ENCODE assay signal across 9 mouse cellular contexts in the genomic region with DNA sequence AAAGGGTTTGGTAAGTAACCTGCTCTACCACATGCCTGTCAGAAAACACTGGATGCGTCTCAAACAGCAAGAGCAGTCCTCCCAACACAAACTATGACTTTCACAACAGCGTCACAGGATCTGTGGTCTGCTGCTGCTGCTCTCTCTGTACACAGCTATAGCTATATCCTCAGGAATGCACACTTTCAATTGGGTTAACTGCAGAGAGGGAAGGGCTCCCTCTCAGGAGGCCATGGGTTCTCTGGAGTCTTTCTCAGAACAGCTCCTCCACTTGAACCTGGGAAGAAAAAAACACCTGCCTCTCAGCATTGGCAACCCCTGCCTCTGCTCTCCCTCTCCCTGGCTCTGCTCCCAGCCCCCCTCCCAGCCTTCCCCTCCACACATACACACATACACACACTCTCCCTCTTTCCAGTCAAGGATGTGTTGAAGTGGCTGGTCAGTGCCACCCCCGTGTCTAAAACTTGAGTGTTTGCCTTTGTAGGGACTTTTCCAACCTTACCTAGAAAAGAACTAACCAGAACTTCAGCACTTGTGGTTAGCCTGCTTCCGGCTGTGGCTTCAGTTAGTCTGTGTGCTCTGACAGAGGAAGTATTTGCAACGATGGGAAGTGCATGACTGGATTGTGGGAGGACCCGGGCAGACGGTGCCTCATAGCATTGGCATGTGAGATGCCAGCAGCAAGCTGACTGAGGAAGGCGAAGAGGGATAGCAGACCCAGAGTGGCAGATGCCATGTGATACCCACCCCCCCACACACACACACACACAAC.
DNase-seq lines count a peak whose midpoint lies in the region; ATAC-seq and TF ChIP-seq lines count a peak whose summit lies in the region.
"Had no signal": no experiment of that assay in that cellular context is flagged by ENCODE, and none has a peak within 500 bp of the region (broad histone marks: within the 10 kb centered on the region; RNA-seq: fewer than 3 reads in every experiment).

No protein-coding gene starts in this region.

- TF ChIP-seq CTCF in Patski (IDR thresholded peaks at IDR 0.05), result no peak
- no peak for TF ChIP-seq CTCF in cerebellum, adult 2 months (IDR thresholded peaks at IDR 0.05; ENCODE audit: borderline replicate concordance, insufficient read depth, low read depth, low read length)

- in situ Hi-C loops in Patski (cut with MboI; ENCODE audit: low pct_unique_long_range_greater_than_20kb), result loop anchor here (5.0 kb wide), 2 partner anchors 79 to 126 kb away; a partner anchor contains a TSS

- H3K4me1 ChIP-seq in cerebellum, adult 2 months (ENCODE audit: control insufficient read depth, insufficient read depth, low read length), result no peaks in the 10 kb centered on the region

- ATAC-seq in Patski, result peak; percentile 96
- ATAC-seq in hematopoietic stem cell, adult 5-6 weeks (replicated peaks in 1 of 2; ENCODE audit: insufficient read depth in 1 of 2, low FRiP score in 2 of 2, low TSS enrichment in 1 of 2, low read depth in 1 of 2, poor library complexity in 2 of 2, severe bottlenecking in 2 of 2), result peak; percentile 95 to 98
- ATAC-seq in megakaryocyte progenitor cell, adult 5-6 weeks (replicated peaks; ENCODE audit: poor library complexity), result peak; percentile 88

- 78% methylated on average over 8 of the region's 8 CpGs for WGBS in cerebellum, adult 2 months

- DNase-seq in adrenal gland, postnatal 25 days, result peak; percentile 12
- no peak for DNase-seq in adrenal gland, adult 18-20 months (ENCODE audit: low spot score in 2 of 2)
- DNase-seq in Patski (ENCODE audit: low read depth, low spot score), result peak; percentile 86
- no peak for DNase-seq in retina, postnatal 1 day
- DNase-seq in cerebellum, adult 11 months, result no peak
- DNase-seq in cerebellum, adult 2 months, result no peak

- no peak for TF ChIP-seq POLR2A in cerebellum, adult 2 months (IDR thresholded peaks at IDR 0.05; ENCODE audit: borderline replicate concordance, insufficient read depth, low read length)

- no peaks in the 10 kb centered on the region for H3K27me3 ChIP-seq in Patski
- H3K27me3 ChIP-seq in cerebellum, adult 2 months (ENCODE audit: control insufficient read depth, insufficient read depth, low read length), result no peaks in the 10 kb centered on the region

- CTCF ChIA-PET in Patski (lab: Charles Lee), result interaction anchor here (1.0 kb wide), 1 partner anchor 125 kb away, joined by 5 read pairs; no protein-coding TSS in a partner anchor

- H3K27ac ChIP-seq in cerebellum, adult 2 months (ENCODE audit: insufficient read depth, low read length), result no peak overlapping the region
- H3K27ac ChIP-seq: heart, adult 2 months had no signal

- H3K4me3 ChIP-seq in cerebellum, adult 2 months (replicated peaks; ENCODE audit: insufficient read depth, low read depth, low read length), result no peak overlapping the region
- H3K4me3 ChIP-seq: heart, adult 2 months had no signal

- POLR2A ChIA-PET in Patski (lab: Charles Lee), result interaction anchor here (0.6 to 1.4 kb wide), 2 partner anchors 122 to 467 kb away, joined by 3 to 7 read pairs; no protein-coding TSS in a partner anchor

Comparison
In these comparisons a context has a peak if more than half of its experiments do, and no peak if none do; other contexts are left out.
1. DNase-seq: peak in adrenal gland, postnatal 25 days (single experiment) and Patski (single experiment); none in adrenal gland, adult 18-20 months (0 of 2), retina, postnatal 1 day (single experiment), cerebellum, adult 11 months (single experiment) and cerebellum, adult 2 months (0 of 2).
2. Peak in every context shown above with its lines, with median percentiles within 50 percentile points of each other: ATAC-seq.